Mouse (Mus musculus): ENCODE measurements around the gene Rpl11.
"Not testable (repeated sequence)": the region's sequence is repeated elsewhere in the genome, so short reads cannot be mapped to it uniquely, and the experiment has no call there.

Gene Rpl11

GRCm38 (mm10) chr4:135980223-135980622, 73.0 kb downstream of the Rpl11 start:
- not testable (repeated sequence) for DNase-seq (ENCODE audit: low spot score)
